Mouse (Mus musculus): Measurements from ENCODE around the gene Spint3. TPM values are rescaled to one million over a fixed set of nuclear protein-coding genes. Genes with fewer than 3 reads are reported as not detected.

Gene Spint3
- polyA plus RNA-seq, 1 experiment from 2014 or later, result not detected

DNA sequence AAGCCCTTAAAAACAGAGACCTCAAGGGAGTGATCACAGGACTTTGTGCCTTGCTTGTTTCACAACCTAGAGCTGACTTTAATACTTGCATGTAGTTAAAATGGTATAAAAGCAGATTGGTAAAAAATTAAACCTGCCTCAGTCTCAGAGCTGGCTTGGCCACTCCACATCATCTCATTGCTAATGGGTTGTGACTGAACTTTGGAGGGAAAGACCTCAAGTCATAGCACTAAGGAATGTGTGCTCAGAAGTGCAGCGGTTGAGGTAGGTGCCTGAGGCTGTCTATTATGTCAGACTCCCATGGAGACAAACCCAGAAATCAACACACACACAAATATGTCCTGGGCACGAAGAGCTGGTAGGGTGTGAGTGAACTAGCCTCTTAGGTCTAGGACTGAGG lies 29.5 kb downstream of the Spint3 start:
- H3K27ac ChIP-seq (ENCODE audit: low read depth, low read length), result no peak overlapping the region
- 57% methylated on average over 2 of the region's 2 CpGs for WGBS

DNA sequence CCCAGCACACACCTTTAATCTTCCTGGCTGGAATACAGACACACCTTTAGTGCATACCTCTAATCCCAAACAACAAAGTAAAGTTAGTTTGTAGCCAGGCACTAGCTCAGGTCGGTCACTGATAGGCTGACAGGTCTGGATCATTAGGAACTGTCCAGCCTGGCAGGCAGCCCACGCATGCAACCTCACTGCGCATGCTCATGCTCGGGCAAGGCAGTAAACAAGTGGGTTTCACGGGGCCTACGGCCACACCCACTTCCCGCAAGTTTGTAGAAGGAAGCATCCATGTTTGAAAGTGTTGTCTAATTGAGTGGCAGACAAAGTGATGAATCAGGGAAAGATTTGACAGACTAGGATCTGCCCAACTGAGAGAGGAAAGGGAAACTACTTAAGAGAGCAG lies 30.7 kb downstream of the Spint3 start:
- Histone ChIP-seq H3K9ac (ENCODE audit: low read depth, low read length) (no peak overlapping the region), H3K9me3 (ENCODE audit: control insufficient read depth) (no peaks in the 10 kb centered on the region), H3K4me3 (ENCODE audit: low read depth, low read length) (no peak overlapping the region), H3K36me3 (ENCODE audit: control insufficient read depth, insufficient read depth) (no peaks in the 10 kb centered on the region), H3K27me3 (replicated peaks; ENCODE audit: control insufficient read depth, insufficient read depth, low read length) (no peaks in the 10 kb centered on the region), H3K4me2 (replicated peaks; ENCODE audit: low read depth) (no peak overlapping the region), H3K27ac (ENCODE audit: low read depth, low read length) (no peak overlapping the region), H3K4me1 (replicated peaks; ENCODE audit: control insufficient read depth, insufficient read depth, low read length) (no peaks in the 10 kb centered on the region)
- no peak for TF ChIP-seq CTCF (IDR thresholded peaks at IDR 0.05; ENCODE audit: low read depth)
- ATAC-seq, result no peak
- 75% methylated on average over 7 of the region's 7 CpGs for WGBS

More for the DNA sequence above, 29.5 kb downstream of the Spint3 start:
- no peaks in the 10 kb centered on the region for H3K36me3 ChIP-seq (ENCODE audit: control insufficient read depth, insufficient read depth)
- H3K9ac ChIP-seq (ENCODE audit: low read depth, low read length), result no peak overlapping the region
- H3K9me3 ChIP-seq (ENCODE audit: control insufficient read depth), result no peaks in the 10 kb centered on the region
- no peaks in the 10 kb centered on the region for H3K27me3 ChIP-seq (replicated peaks; ENCODE audit: control insufficient read depth, insufficient read depth, low read length)
- TF ChIP-seq CTCF (IDR thresholded peaks at IDR 0.05; ENCODE audit: low read depth), result no peak
- H3K4me2 ChIP-seq (replicated peaks; ENCODE audit: low read depth), result no peak overlapping the region
- H3K4me1 ChIP-seq (replicated peaks; ENCODE audit: control insufficient read depth, insufficient read depth, low read length), result no peaks in the 10 kb centered on the region
- ATAC-seq, result no peak
- H3K4me3 ChIP-seq (ENCODE audit: low read depth, low read length), result no peak overlapping the region

DNA sequence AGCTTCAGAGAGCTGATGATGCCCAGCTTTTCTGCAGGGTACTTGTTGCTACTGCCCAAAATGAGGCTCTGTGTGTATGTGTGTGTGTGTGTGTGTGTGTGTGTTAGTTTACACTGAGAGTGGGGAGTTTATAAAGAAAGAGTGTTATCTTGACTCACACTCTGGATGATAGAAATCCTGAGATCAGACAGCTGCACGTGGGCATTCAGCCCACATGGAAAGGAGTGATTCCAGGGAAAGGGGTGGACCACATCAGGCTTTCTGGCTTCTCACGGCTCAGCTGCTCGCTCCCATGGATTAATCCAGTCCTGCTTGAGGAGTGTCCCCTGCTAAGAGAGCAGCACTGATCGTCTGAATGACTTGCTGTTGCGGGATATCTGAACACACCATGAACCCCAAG lies 31.1 kb downstream of the Spint3 start:
- Histone ChIP-seq H3K27me3 (replicated peaks; ENCODE audit: control insufficient read depth, insufficient read depth, low read length) (no peaks in the 10 kb centered on the region), H3K27ac (ENCODE audit: low read depth, low read length) (no peak overlapping the region), H3K9me3 (ENCODE audit: control insufficient read depth) (no peaks in the 10 kb centered on the region), H3K9ac (ENCODE audit: low read depth, low read length) (no peak overlapping the region), H3K4me3 (ENCODE audit: low read depth, low read length) (no peak overlapping the region), H3K4me1 (replicated peaks; ENCODE audit: control insufficient read depth, insufficient read depth, low read length) (no peaks in the 10 kb centered on the region), H3K36me3 (ENCODE audit: control insufficient read depth, insufficient read depth) (no peaks in the 10 kb centered on the region), H3K4me2 (replicated peaks; ENCODE audit: low read depth) (no peak overlapping the region)
- TF ChIP-seq CTCF (IDR thresholded peaks at IDR 0.05; ENCODE audit: low read depth), result no peak
- no peak for ATAC-seq
- WGBS, result 65% methylated on average over 5 of the region's 5 CpGs

DNA sequence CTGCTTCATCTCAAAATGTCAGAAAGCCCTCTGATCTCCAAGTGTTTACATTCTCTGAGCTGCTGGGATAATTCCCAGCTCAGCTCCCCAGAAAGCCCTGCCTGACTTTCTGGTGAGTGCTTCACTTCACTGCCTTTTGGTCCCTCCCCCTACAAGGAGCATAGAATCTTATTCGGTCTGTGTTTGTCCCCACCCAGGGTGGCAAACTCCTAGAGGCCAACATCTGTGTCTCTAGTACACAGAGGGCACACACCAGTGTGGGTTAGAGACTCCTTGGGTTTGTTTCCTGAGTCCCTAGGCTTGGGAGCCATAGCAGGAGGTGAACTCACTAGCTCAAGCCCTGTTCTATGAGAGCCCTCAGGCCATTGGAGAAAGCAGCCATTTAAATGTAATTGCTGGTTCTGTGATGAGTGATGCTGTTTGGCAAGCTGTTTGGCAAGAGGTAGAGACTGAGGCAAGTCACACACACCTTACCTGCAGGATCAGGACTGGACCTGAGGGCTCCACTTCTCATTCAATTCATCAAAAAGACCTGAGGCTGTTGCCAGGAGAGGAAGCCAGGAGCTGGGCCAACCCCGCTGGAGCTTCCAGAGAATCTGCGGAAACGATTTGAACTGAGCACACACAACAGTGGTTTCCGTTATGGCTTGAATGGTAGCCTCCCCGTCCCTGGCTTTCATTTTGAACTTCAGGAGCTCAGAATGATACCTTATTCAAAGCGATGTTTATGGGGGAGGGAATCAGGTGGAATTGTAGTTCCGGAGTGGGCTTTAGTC lies 32.4 kb downstream of the Spint3 start:
- 30% methylated on average over 8 of the region's 8 CpGs for WGBS
- no peak overlapping the region for H3K9ac ChIP-seq (ENCODE audit: low read depth, low read length)

DNA sequence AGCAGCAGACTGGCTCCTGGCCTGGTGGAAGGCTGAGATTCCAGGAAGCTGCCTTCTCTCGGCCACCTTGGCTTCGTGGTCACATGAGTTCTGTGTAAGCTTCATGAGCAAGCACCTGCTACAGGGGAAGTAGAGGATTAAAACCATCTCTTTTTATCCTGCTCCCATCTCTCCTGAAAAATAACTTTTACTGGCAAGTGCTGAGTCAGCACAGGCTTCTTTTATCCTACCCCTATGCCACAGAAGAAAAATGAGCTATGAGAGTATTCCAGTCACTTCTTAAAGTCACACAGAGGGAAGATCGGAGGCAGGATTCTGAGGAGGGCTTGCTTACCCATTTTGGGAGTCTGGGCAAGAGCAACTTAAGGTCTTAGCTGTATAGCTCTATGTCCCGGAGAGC lies 36.3 kb downstream of the Spint3 start:
- Histone ChIP-seq H3K9ac (ENCODE audit: low read depth, low read length) (no peak overlapping the region), H3K9me3 (ENCODE audit: control insufficient read depth) (no peaks in the 10 kb centered on the region), H3K4me3 (ENCODE audit: low read depth, low read length) (no peak overlapping the region), H3K4me1 (replicated peaks; ENCODE audit: control insufficient read depth, insufficient read depth, low read length) (no peaks in the 10 kb centered on the region), H3K27me3 (replicated peaks; ENCODE audit: control insufficient read depth, insufficient read depth, low read length) (no peaks in the 10 kb centered on the region), H3K36me3 (ENCODE audit: control insufficient read depth, insufficient read depth) (no peaks in the 10 kb centered on the region), H3K27ac (ENCODE audit: low read depth, low read length) (no peak overlapping the region), H3K4me2 (replicated peaks; ENCODE audit: low read depth) (no peak overlapping the region)
- WGBS, result 78% methylated on average over 4 of the region's 4 CpGs
- TF ChIP-seq CTCF (IDR thresholded peaks at IDR 0.05; ENCODE audit: low read depth), result no peak
- no peak for ATAC-seq

More for the DNA sequence above, 32.4 kb downstream of the Spint3 start:
- ATAC-seq, result no peak
- TF ChIP-seq CTCF (IDR thresholded peaks at IDR 0.05; ENCODE audit: low read depth), result no peak
- Histone ChIP-seq H3K4me1 (replicated peaks; ENCODE audit: control insufficient read depth, insufficient read depth, low read length) (no peaks in the 10 kb centered on the region), H3K27ac (ENCODE audit: low read depth, low read length) (no peak overlapping the region), H3K27me3 (replicated peaks; ENCODE audit: control insufficient read depth, insufficient read depth, low read length) (no peaks in the 10 kb centered on the region), H3K4me2 (replicated peaks; ENCODE audit: low read depth) (no peak overlapping the region), H3K4me3 (ENCODE audit: low read depth, low read length) (no peak overlapping the region), H3K36me3 (ENCODE audit: control insufficient read depth, insufficient read depth) (no peaks in the 10 kb centered on the region), H3K9me3 (ENCODE audit: control insufficient read depth) (no peaks in the 10 kb centered on the region)

DNA sequence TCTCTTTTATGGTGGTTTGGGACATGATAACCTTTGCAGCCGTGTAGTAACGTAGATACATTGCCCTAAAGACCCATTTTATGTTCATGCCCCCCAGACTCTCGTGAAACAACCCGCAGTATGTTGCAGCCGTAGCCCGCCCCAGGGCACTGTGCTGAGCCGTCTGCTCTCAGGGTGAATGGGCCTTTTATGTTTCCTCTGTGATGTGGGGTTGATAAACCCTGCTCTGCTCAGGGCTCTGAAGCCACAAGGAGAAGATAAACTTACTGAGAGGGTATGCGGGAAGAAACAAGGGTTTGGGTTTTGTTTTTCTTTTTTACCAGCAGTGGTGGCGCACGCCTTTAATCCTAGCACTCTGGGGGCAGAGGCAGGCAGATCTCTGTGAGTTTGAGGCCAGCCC lies 38.9 kb downstream of the Spint3 start:
- no peak for TF ChIP-seq CTCF (IDR thresholded peaks at IDR 0.05; ENCODE audit: low read depth)
- Histone ChIP-seq H3K27ac (ENCODE audit: low read depth, low read length) (no peak overlapping the region), H3K9me3 (ENCODE audit: control insufficient read depth) (no peaks in the 10 kb centered on the region), H3K9ac (ENCODE audit: low read depth, low read length) (no peak overlapping the region), H3K4me3 (ENCODE audit: low read depth, low read length) (no peak overlapping the region), H3K4me2 (replicated peaks; ENCODE audit: low read depth) (no peak overlapping the region), H3K27me3 (replicated peaks; ENCODE audit: control insufficient read depth, insufficient read depth, low read length) (no peaks in the 10 kb centered on the region), H3K4me1 (replicated peaks; ENCODE audit: control insufficient read depth, insufficient read depth, low read length) (no peaks in the 10 kb centered on the region), H3K36me3 (ENCODE audit: control insufficient read depth, insufficient read depth) (no peaks in the 10 kb centered on the region)
- WGBS, result 70% methylated on average over 10 of the region's 10 CpGs
- no peak for ATAC-seq
